Mouse (Mus musculus): ENCODE data around the gene Tiam1.

DNA sequence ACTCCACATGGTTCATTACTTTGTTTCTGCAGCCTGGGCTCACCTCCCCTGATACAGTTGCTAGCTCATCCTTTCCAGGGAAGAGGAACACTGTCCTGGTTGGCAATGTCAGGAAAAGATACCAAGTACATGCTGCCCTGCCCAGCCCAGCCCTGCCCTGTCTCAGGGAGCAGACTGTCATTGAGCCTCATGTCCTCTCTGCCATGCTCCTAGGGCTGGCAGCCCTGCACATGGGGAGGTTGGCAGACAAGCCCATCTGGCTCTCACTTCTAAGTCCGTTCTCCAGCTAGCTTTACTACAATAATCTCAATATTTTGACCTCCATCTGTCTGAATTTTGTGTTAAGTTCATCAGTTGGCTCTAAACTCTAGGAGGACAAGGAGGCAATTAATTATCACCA lies 62.4 kb downstream of the Tiam1 start:
- no peak for TF ChIP-seq POLR2A (IDR thresholded peaks at IDR 0.05; ENCODE audit: control insufficient read depth, extremely low read depth, insufficient read depth, low read length, poor library complexity)
- TF ChIP-seq CTCF (IDR thresholded peaks at IDR 0.05; ENCODE audit: borderline replicate concordance, control insufficient read depth, extremely low read depth, insufficient read depth, low read length, poor library complexity): no peak
